Mouse (Mus musculus) megakaryocyte, embryonic 14.5 days (primary cell): ENCODE results near the gene Ski.

Source experiments
- FLI1 ChIP-seq: IDR thresholded peaks from 2 replicates; pipeline ENCODE4 v1.6.1; 2012; ENCODE audit warnings: low read length, inconsistent platforms, mixed read lengths
- GATA1 ChIP-seq: IDR thresholded peaks from 3 replicates; pipeline ENCODE4 v1.6.1; 2012; ENCODE audit warnings: mixed read lengths, low read length, inconsistent platforms, borderline replicate concordance

DNA sequence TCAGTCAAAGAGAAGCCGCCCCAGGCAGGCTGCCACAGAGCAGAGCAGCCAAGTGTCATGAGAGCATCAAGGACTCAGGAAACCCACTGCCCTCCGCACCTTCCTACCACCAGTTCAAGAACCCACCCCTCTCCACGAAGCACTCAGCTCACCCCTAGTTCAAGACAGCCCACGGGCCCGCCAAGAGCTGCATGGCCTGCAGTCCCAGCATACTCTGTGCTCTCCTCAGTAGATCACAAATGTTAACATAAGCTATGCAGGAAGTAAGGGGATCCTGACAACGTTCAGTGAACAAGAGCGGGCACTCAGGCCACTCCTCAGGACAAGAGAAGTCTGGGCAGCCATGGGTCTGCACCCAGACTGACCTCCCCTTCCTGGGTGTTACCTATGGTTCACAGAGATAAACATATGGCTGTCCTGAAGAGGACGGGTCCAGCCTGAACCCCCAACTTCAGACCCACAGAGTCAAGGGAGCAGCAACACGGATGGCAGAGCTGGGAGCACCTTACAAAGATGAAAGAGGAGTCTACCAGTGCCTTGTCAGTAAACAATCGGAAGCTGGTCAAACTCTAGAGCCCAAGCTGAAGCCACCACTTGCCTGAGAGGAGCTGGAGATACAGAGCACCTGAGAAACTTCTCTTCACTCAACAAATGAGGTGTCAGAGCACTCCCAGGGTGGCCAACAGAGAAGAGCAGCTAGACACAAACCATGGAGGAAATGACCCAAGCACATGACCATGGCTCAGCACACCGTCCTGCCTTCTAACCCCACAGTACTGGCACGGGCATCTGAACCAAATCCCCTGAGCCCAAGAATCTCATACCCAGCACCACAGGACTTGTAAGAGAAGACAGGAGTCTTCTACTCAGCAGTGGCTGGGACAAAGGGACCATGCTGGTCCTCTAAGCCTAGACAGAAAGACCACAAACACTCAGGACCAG, 2.9 kb downstream of the Ski start:
- TF ChIP-seq GATA1 (no peak), FLI1 (no peak)
